Mouse (Mus musculus) adrenal gland, postnatal 36 days (tissue): ENCODE measurements around the gene Gm10719. TPM values are rescaled to one million over a fixed set of nuclear protein-coding genes. Genes with fewer than 3 reads are reported as not detected.
A peak's percentile ranks its signal among the peaks of the same experiment; 100 is the strongest.
"Not testable (repeated sequence)": the region's sequence is repeated elsewhere in the genome, so short reads cannot be mapped to it uniquely, and the experiment has no call there.

ENCODE experiments used
- DNase-seq, 2 experiments: peaks; one replicate each; pipeline ENCODE4 v3.0.0; 2021; ENCODE audit warnings: mixed read lengths in 1 of 2
- long read RNA-seq, 2 experiments: library from polyadenylated mRNA; stranded (forward); transcript quantifications; one replicate each; pipeline ENCODE4 v2.0.0; 2021; ENCODE audit warnings: borderline sequencing depth in 2 of 2
- total RNA-seq, 2 experiments: library from RNA; stranded (reverse); gene quantifications; 2 replicates each; pipeline ENCODE4 v1.2.3; 2021

Gene Gm10719
- 1 to 10 TPM; 3.0 to 4.3 TPM for total RNA-seq
- long read RNA-seq, experiment 1 = 0 reads
- long read RNA-seq, experiment 2 = 0 reads

GRCm38 (mm10) chr9:3017108-3017507 is at the start of gene Gm10719:
Gene Gm10719, plus strand, starts transcription at chr9:3017408.
- DNase-seq = not testable (repeated sequence)

DNA sequence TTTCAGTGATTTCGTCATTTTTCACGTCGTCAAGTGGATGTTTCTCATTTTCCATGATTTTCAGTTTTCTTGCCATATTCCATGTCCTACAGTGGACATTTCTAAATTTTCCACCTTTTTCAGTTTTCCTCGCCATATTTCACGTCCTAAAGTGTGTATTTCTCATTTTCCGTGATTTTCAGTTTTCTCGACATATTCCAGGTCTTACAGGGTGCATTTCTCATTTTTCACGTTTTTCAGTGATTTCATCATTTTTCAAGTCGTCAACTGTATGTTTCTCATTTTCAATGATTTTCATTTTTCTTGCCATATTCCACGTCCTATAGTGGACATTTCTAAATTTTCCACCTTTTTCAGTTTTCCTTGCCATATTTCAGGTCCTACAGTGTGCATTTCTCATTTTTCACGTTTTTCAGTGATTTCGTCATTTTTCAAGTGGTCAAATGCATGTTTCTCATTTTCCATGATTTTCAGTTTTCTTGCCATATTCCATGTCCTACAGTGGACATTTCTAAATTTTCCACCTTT is 16.7 kb upstream of the Gm10719 start, which contains the start of gene Gm10722:
TSS of gene Gm10722 (plus strand) at position 478 of the 528 bp plus-strand sequence.
- DNase-seq = peak in 1 of 2 experiments; percentile 1

GRCm38 (mm10) chr9:3001006-3001405 is 16.2 kb upstream of the Gm10719 start:
- DNase-seq = not testable (repeated sequence)

- peak; percentile 2 to 92 for DNase-seq
Observed at GRCm38 (mm10) chr9:3001948-3002659, 15.1 kb upstream of the Gm10719 start.

- peak in 1 of 2 experiments; percentile 3 for DNase-seq
Observed at GRCm38 (mm10) chr9:3002794-3003396, 14.3 kb upstream of the Gm10719 start, which contains the start of gene Gm11168. Gene Gm11168, plus strand, starts transcription at chr9:3003346.

GRCm38 (mm10) chr9:3006179-3006578 is 11.0 kb upstream of the Gm10719 start:
- DNase-seq = not testable (repeated sequence)

GRCm38 (mm10) chr9:3006636-3007035 is 10.6 kb upstream of the Gm10719 start:
- peak in 1 of 2 experiments; percentile 3 for DNase-seq

DNA sequence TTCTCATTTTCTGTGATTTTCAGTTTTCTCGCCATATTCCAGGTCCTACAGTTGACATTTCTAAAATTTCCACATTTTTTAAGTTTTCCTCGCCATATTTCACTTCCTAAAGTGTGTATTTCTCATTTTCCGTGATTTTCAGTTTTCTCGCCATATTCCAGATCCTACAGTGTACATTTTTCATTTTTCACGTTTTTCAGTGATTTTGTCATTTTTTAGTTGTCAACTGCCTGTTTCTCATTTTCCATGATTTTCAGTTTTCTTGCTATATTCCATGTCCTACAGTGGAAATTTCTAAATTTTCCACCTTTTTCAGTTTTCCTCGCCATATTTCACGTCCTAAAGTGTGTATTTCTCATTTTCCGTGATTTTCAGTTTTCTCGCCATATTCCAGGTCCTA is 9.9 kb upstream of the Gm10719 start:
- DNase-seq = peak in 1 of 2 experiments; percentile 0

DNA sequence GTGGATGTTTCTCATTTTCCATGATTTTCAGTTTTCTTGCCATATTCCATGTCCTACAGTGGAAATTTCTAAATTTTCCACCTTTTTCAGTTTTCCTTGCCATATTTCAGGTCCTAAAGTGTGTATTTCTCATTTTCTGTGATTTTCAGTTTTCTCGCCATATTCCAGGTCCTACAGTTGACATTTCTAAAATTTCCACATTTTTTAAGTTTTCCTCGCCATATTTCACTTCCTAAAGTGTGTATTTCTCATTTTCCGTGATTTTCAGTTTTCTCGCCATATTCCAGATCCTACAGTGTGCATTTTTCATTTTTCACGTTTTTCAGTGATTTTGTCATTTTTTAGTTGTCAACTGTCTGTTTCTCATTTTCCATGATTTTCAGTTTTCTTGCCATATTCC is 7.9 kb upstream of the Gm10719 start:
- not testable (repeated sequence) for DNase-seq

GRCm38 (mm10) chr9:3012054-3012621 is 5.1 kb upstream of the Gm10719 start:
- DNase-seq = not testable (repeated sequence)

DNA sequence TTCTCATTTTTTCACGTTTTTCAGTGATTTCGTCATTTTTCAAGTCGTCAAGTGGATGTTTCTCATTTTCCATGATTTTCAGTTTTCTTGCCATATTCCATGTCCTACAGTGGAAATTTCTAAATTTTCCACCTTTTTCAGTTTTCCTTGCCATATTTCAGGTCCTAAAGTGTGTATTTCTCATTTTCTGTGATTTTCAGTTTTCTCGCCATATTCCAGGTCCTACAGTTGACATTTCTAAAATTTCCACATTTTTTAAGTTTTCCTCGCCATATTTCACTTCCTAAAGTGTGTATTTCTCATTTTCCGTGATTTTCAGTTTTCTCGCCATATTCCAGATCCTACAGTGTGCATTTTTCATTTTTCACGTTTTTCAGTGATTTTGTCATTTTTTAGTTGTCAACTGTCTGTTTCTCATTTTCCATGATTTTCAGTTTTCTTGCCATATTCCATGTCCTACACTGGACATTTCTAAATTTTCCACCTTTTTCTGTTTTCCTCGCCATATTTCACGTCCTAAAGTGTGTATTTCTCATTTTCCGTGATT is 4.4 kb upstream of the Gm10719 start, which contains the start of gene Gm10721:
TSS of gene Gm10721 (plus strand) at position 408 of the 547 bp plus-strand sequence.
- DNase-seq = not testable (repeated sequence)

DNA sequence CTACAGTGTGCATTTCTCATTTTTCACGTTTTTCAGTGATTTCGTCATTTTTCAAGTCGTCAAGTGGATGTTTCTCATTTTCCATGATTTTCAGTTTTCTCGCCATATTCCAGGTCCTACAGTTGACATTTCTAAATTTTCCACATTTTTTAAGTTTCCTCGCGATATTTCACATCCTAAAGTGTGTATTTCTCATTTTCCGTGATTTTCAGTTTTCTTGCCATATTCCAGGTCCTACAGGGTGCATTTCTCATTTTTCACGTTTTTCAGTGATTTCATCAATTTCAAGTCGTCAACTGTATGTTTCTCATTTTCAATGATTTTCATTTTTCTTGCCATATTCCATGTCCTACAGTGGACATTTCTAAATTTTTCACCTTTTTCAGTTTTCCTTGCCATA is 1.9 kb upstream of the Gm10719 start, which contains the start of gene Gm10720:
TSS of gene Gm10720 (plus strand) at position 301 of the 400 bp plus-strand sequence.
- DNase-seq = not testable (repeated sequence)

DNA sequence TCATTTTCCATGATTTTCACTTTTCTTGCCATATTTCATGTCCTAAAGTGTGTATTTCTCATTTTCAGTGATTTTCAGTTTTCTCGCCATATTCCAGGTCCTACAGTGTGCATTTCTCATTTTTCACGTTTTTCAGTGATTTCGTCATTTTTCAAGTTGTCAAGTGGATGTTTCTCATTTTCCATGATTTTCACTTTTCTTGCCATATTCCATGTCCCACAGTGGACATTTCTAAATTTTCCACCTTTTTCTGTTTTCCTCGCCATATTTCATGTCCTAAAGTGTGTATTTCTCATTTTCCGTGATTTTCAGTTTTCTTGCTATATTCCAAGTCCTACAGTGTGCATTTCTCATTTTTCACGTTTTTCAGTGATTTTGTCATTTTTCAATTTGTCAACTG is 1.3 kb upstream of the Gm10719 start:
- DNase-seq = peak in 1 of 2 experiments; percentile 0

- DNase-seq = peak in 1 of 2 experiments; percentile 92
Observed at GRCm38 (mm10) chr9:3018944-3019343, 1.7 kb downstream of the Gm10719 start.

DNA sequence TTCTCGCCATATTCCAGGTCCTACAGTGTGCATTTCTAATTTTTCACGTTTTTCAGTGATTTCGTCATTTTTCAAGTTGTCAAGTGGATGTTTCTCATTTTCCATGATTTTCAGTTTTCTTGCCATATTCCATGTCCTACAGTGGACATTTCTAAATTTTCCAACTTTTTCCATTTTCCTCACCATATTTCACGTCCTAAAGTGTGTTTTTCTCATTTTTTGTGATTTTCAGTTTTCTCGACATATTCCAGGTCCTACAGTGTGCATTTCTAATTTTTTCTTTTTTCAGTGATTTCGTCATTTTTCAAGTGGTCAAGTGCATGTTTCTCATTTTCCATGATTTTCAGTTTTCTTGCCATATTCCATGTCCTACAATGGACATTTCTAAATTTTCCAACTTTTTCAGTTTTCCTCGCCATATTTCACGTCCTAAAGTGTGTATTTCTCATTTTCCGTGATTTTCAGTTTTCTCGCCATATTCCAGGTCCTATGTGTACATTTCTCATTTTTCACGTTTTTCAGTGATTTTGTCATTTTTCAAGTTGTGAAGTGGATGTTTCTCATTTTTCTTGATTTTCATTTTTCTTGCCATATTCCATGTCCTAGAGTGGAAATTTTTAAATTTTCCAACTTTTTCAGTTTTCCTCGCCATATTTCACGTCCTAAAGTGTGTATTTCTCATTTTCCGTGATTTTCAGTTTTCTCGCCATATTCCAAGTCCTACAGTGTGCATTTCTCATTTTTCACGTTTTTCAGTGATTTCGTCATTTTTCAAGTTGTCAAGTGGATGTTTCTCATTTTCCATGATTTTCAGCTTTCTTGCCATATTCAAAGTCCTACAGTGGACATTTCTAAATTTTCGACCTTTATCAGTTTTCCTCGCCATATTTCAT is 2.9 kb downstream of the Gm10719 start:
- DNase-seq = peak in 1 of 2 experiments; percentile 47

GRCm38 (mm10) chr9:3022316-3023008 is 5.3 kb downstream of the Gm10719 start:
- not testable (repeated sequence) for DNase-seq

DNA sequence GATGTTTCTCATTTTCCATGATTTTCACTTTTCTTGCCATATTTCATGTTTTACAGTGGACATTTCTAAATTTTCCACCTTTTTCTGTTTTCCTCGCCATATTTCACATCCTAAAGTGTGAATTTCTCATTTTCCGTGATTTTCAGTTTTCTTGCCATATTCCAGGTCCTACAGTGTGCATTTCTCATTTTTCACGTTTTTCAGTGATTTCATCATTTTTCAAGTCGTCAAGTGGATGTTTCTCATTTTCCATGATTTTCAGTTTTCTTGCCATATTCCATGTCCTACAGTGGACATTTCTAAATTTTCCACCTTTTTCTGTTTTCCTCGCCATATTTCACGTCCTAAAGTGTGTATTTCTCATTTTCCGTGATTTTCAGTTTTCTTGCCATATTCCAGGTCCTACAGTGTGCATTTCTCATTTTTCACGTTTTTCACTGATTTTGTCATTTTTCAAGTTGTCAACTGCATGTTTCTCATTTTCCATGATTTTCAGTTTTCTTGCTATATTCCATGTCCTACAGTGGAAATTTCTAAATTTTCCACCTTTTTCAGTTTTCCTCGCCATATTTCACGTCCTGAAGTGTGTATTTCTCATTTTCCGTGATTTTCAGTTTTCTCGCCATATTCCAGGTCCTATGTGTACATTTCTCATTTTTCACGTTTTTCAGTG is 6.2 kb downstream of the Gm10719 start, which contains the start of gene Gm10718:
TSS of gene Gm10718 (plus strand) at position 236 of the 673 bp plus-strand sequence.
- peak in 1 of 2 experiments; percentile 0 for DNase-seq

DNA sequence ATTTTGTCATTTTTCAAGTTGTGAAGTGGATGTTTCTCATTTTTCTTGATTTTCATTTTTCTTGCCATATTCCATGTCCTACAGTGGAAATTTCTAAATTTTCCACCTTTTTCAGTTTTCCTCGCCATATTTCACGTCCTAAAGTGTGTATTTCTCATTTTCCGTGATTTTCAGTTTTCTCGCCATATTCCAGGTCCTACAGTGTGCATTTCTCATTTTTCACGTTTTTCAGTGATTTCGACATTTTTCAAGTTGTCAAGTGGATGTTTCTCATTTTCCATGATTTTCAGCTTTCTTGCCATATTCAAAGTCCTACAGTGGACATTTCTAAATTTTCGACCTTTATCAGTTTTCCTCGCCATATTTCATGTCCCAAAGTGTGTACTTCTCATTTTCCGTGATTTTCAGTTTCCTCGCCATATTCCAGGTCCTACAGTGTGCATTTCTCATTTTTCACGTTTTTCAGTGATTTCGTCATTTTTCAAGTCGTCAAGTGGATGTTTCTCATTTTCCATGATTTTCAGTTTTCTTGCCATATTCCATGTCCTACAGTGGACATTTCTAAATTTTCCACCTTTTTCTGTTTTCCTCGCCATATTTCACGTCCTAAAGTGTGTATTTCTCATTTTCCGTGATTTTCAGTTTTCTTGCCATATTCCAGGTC is 6.9 kb downstream of the Gm10719 start:
- not testable (repeated sequence) for DNase-seq

DNA sequence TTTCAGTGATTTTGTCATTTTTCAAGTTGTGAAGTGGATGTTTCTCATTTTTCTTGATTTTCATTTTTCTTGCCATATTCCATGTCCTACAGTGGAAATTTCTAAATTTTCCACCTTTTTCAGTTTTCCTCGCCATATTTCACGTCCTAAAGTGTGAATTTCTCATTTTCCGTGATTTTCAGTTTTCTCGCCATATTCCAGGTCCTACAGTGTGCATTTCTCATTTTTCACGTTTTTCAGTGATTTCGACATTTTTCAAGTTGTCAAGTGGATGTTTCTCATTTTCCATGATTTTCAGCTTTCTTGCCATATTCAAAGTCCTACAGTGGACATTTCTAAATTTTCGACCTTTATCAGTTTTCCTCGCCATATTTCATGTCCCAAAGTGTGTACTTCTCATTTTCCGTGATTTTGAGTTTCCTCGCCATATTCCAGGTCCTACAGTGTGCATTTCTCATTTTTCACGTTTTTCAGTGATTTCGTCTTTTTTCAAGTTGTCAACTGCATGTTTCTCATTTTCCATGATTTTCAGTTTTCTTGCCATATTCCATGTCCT is 7.8 kb downstream of the Gm10719 start, which contains the start of gene Gm10717:
TSS of gene Gm10717 (plus strand) at position 506 of the 556 bp plus-strand sequence.
- not testable (repeated sequence) for DNase-seq
